Mouse (Mus musculus): ENCODE results near the gene Btf3l4. TPM values are rescaled to one million over a fixed set of nuclear protein-coding genes. Genes with fewer than 3 reads are reported as not detected.

Gene Btf3l4
- total RNA-seq (2021): 116 and 127 TPM in 2 replicates
- long read RNA-seq, experiment 1, transcript Btf3l4-203 (6 exons, 1,033 nt): minor isoform, 16 of 161 reads
- long read RNA-seq, experiment 1, transcript Btf3l4-204 (6 exons, 3,141 nt): major isoform, 127 of 161 reads
- long read RNA-seq, experiment 1, partial matches to known transcripts: 6 of 161 reads
- long read RNA-seq, experiment 1, other reads (novel, unspliced or antisense): 10 of 161 reads
- long read RNA-seq, experiment 2, transcript Btf3l4-203 (6 exons, 1,033 nt): minor isoform, 7 of 83 reads
- long read RNA-seq, experiment 2, transcript Btf3l4-204 (6 exons, 3,141 nt): major isoform, 66 of 83 reads
- long read RNA-seq, experiment 2, partial matches to known transcripts: 3 of 83 reads
- long read RNA-seq, experiment 2, other reads (novel, unspliced or antisense): 4 of 83 reads

DNA sequence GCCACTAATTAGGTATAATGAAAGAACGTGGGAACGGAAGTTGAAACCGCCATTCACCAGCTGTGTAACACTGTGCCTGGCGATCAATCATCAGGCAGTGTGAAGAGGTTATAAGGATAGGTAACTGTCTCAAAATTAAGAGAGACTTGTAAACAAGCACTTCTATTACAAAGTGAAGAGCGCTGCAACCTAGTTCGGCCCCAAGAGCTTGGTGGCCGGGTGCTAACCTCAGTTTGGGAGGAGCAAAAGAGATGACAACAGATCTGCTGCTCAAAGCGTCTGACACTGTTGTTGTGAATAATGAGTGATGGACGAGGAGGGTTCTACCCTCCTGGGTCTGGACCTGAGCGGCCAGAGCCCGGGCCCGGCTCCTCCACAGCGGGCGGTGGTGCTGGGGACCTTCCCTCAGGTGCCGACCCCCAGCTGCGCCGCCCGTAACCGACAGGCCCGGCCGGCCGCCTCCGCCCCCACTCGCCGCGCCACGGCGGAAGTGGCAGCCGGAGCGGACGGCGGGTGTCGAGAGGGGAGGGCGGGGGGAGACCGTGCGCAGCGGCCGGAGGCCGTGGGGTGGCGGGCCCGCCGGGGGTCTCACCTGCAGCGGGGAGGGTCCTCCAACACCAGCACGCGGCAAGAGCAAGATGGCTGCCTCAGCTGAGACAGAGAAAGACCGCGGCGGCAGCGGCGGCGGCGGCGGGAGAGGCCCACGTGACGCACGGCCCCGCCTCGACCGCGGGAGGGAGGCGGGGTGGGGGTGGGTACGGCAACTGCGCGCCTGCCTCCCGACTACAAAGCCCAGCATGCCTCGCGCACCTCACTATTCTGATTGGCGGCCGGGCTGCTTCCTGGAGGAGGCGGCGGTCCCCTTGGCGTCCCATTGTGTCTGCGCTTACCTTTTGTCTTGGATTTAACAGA, at the start of gene Btf3l4:
TSS of gene Btf3l4 (minus strand) at position 699 of the 912 bp plus-strand sequence.
- DNase-seq: peak; percentile 95

DNA sequence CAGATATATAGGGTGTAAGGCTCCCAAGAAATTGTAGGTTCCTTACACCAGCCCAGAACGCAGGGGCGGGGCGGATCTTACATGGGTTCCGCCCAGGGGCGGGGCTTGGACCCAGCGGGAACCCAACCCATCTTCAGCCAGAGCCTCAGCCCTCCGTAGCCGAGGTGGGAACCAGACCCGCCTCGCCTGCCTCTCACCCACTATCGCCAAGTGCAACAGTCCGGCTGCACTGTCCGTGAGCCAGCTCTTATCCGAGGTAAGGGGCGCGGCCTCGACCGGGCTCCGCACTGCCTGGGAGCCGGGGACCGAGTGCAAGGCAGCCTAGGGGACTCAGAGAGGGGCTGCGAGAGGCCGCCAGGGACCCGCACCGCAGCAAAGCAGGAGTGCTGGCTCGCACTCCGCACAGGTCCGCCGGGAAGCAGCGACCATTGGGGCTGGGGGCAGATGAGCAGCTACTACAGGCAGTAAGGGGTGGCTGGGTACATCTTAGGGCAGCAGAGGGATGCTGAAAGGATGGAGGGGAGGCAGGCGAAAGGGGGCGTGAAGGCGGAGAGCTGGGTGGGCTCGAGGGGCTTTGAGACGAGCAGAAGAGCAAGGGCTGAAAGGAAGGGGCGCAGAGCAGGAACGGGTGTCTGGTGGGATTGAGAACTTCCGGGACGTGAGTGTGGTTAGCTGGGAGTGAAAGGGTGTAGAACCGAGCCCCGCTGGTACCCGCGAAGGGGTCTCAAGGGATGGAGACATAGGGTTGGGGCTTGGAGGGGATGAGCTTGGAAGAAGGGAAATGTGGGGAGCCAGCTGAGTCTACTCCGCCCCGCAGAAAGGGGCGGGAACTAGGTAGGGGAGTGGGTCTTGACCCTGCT, 45.8 kb upstream of the Btf3l4 start, which contains the start of gene Rab3b:
TSS of gene Rab3b (plus strand) at position 101 of the 860 bp plus-strand sequence.
- peak; percentile 75 for DNase-seq

DNA sequence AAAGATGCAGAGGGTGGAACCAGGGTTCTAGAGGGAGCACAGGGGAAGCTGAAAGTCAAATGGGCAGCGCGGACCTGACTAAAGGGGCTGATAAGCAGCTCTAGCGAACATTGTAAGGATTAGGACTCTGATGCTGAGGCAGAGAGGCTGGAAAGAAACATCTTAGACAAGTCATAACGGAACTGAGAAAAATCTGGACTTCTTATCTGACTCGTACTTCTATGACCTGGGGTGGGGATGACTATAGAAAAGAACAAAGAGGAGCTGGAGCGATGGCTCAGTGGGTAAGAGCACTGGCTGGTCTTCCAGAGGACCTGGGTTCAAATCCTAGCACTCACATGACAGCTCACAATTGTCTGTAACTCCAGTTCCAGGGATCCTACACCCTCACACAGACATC, 44.5 kb upstream of the Btf3l4 start:
- no peak for DNase-seq

DNA sequence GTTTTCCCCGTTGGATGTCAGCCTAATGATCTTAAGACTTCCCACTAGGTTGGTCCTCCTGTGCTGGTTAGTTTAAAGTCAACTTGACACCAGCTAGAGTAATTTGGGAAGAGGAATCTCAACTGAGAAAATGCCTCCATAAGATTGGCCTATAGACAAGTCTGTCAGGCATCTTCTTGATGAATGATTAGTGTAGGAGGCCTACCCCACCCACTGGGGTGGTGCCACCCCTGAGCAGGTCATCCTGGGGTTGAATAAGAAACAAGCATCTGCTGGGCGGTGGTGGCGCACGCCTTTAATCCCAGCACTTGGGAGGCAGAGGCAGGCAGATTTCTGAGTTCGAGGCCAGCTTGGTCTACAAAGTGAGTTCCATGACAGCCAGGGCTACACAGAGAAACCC, 40.3 kb upstream of the Btf3l4 start:
- DNase-seq: no peak

DNA sequence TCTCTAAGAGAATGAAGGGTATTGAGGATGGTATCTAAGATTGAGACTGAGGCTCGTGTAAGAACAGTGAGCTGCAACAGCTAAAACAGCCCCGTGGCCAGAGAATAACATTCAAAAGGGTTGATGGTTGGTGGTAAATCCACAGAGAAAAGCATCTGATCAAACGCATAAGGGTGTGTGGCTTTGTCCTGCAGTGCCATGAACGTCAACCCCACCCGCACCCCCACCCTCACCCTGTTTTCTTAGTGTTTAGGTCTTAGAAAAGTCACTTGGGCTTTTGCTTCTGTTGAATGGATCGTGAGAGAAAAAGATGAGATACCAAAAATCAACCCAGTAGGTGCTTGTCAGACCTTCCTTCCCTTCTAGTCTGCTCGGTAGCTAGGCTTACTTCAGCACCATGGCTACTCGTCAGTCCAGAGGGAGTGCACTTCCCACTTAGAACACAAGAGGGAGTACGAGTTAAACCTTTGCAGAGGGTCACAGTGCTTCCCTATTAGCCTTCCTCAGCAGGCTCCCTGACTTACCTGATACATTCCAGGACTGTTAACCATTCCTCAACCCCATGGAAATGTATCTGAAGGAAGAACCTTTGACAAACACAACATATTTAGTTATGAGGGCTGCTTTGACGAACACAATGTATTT, 36.4 kb upstream of the Btf3l4 start:
- peak; percentile 89 for DNase-seq

DNA sequence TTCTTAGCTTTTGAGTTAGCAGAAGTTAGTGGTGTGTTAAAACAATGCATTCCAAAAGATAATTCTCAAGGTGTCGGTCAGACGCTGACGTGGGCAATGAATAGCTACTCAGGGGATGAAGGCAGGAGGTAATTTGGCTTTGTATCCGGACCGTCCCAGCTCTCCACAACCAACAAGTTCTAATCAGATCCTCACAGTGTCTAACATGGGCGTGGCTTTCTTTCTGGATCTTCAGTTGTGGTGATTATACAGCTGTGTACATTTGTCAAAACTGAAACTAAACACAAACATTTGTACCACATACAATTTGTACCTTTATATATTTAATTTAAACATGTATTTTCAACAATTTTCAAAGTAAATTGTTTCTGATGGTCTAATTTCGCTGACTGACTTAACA, 33.4 kb upstream of the Btf3l4 start:
- no peak for DNase-seq

DNA sequence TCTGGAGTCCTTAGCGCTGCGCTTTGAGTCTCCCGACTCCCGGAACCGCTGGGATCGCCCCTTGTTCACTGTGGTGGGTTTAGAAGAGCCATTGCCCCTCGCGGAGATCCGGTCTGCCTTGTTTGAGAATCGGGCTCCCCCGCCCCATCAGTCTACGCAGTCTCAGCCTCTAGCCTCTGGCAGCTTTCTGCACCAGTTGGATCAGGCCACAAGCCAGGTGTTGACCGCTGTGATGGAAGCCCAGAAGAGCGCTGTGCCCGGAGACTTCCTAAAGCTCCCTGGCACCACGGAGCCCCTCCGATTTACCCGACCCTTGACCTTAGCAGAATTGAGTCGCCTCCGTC, 15.1 kb upstream of the Btf3l4 start, which contains the start of gene A730015C16Rik:
TSS of gene A730015C16Rik (minus strand) at position 115 of the 344 bp plus-strand sequence.
- no peak for DNase-seq

DNA sequence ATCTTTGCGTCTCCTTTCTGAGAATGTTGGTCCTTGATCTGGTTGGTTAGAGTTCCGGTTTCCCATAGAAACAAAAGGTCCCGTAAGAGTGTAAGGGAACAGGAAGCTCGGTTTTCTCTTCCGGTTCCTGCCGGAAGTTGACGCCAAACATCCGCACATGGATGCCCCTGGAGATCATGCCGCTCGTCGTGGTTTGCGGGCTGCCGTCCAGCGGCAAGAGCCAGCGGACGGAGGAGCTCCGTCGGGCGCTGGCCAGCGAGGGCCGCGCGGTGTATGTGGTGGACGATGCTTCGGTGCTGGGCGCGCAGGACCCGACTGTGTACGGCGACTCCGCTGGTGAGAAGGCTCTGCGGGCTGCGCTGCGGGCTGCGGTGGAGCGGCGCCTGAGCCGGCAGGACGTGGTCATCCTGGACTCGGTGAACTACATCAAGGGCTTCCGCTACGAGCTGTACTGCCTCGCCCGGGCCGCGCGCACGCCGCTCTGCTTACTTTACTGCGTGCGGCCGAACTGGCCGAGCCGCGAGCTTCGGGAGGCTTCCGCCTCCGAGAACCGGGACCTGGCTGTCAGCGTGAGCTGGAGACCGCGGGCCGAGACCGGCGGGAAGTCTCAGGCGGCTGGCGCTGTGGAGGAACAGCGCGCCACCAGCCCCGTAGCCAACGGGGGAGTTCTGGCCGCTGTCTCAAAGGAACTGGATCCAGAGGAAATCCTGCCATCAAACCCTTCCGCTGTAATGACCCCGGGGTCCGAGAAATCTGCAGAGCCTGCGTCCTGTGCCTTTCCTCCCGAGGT, 14.5 kb upstream of the Btf3l4 start, which contains the start of gene Kti12:
TSS of gene Kti12 (plus strand) at position 71 of the 790 bp plus-strand sequence.
- DNase-seq: peak; percentile 89

DNA sequence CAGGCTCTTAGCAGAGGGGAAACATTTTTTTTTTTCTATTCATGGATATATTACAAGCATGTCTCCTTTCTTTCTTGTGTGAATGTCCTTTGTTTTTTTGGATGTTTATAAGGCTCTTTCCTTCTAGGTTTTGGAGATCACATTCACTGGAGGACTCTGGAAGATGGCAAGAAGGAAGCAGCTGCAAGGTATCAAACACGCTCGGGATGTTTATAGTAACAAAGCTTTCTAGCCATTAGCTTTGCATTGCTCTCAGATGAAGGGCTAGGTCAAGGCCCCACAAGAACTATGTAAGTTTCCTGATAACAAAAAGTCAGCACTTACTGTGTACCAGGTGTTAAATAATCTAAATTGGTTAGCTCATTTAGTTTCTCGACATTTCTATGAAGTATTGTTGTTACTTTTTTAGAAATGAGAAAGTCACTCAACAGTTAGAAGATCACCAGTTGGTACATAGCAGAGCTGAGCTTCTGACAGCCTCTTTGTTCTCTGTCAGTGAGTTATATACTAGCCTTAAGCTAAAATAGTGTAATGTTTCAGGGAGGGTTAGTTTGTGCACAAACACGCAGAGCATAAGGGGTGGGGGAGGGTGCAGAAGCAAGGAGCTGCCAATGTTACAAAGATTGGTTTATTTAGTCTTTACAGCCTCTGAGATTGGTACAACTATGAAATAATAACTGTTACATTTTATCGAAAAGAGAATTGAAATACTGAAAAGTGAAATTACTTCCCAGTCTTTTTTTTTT, 12.6 kb upstream of the Btf3l4 start:
- no peak for DNase-seq

DNA sequence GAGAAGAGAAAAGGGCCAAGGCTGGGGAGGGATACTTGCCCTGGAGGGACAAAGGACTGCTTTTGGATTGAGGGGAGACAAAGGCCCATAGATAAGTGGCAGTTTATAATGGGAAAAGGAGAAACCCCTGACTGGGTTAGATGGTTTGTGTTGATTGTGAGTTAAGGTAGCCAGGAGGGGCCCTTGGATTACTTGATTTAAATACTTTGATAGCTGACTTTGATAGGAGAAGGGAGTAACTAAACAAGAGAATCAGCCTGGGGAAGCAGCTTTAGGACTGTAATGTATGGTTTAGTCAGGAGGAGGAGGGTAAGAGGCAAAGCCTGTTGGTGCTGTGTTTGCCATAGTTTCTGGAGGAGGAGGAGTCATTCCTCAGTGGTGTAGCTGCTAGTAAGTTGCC, 9.9 kb upstream of the Btf3l4 start:
- no peak for DNase-seq

DNA sequence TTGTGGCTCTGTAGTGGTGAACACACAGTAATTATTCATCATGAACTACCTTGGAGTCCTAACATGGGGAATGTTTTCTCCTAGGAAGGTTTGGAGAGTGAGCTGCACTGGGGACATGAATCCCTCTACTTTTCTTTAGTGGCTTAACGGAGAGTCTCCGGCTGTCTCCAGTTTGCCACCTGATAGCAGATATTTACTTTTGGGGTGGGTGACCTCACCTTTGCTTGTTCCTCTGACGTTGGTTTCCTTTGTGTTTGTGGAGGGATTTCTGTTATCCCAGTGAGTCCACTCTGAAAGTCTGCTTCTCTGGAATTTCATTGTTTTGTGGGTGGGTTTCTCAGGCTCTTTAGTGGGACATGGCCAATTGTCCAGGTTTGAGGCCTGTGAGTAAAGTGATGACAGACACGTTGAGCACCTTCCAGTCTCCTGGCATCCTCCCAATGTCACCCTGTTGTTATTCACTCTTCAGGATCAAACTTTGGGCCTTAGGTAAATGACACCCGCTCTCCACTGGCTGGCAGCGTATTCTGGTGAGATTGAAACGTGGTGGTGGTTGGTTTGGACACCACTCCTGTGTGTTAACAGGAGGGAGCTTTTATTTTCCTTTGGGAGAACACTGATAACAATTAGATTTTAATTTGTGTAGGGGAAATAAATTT, 8.6 kb upstream of the Btf3l4 start:
- DNase-seq: no peak

DNA sequence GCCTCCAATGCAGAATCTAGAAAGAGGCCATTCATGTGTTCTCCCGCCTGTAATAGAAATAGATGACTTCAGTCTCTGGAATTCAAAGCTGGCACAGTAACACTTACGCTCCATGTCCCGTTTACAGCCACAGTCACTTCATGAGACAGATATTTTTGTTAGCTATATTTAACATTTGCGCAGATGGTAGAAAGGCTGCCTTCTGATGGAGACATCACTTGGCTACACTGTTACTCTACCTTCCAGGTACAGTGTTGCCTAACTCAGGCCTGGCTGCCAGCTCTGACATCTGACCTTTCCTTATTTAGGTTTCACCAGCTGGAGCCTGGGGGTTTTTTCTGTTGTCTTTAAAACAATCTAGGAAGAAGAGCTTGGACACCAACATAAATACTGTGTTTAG, 4.6 kb upstream of the Btf3l4 start:
- no peak for DNase-seq

DNA sequence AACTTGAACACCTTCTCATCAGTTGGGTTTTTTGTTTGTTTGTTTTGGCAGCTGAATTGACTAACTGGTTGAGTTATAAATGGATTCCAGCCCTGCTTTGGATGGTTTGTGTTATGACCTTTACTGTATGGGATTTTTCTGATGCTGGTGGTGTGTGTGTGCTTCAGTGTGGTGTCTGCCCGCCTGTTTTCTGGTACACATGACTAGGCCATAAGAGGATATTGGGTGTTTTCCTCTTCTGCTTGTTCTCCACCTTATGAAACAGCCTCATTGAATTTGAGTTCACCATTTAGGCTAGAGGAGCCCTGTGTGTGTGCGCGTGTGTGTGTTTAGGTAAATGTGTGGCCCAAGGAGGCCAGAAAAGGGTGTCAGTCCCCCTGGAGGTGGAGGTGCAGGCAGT, 2.1 kb upstream of the Btf3l4 start:
- no peak for DNase-seq

DNA sequence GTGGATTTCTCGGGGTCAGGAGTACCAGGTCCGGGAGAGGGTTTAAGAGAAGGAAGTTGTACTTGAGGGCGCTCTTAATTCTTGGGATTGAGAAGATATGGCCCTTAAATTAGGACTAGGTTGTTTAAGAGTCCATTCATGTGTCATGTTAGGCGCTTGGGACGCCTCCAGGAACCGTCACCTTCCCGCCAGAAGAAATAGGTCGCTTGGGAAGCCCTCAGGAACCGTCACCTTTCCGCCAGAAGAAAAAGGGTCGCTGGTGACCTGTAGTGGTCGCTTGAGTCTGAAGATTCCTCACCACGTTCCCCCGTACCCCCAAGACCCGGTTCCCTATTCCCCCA, 1.5 kb upstream of the Btf3l4 start:
- DNase-seq: peak; percentile 40

DNA sequence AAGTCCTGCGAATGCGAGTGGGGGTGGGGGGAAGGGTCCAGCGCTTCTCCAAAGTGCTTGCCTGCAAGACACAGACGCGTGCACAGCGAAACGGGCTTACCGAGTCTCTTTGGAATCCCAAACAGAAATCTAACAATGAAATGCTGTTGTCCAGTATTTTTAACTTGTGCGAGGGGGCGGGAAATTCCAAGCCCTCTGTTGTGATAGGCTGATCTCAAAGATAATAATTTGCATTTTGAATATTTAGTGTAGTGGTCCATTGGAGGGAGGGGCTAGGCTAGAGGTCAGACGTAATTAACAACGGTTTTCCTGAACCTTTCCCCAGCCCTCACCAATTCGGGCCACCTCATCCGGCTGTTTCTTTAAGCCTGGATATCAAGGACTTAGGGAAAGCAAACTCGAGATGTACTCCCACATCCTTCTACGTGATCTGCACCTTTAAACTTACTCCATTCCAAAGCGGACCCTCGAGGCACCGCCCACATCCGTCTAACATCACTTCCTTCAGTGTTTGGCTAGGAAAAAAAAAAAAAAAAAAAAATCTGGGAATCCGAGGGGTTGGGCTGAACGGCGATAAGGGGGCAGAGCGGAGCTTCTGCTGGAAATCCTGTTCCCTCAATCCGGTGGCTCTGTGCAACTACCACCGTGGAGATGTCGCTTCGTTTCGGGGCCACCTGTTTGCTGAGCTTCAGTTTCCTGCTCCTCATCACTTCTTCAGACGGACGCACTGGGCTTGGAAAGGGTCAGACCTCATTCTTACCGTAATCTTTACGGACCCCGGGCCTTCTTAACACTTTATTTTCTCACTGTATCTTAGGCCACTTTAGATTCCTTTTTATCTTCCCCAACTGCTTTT, 929 bp upstream of the Btf3l4 start, which contains the start of gene Txndc12:
TSS of gene Txndc12 (plus strand) at position 487 of the 856 bp plus-strand sequence.
- DNase-seq: peak; percentile 88

DNA sequence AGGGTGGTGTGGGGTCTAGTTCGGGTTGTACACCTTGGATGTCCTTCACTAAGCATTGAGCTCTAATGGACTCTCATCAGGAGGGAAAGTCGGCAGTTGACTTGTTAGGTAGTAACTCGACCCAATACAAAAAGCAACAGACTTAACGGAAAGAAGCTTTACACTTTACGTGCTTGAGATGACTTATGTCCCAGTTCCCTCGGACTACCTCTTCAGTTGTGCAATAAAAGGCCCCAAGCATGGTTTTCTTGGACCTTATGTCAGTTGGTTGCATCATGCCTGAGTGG, 357 bp upstream of the Btf3l4 start:
- no peak for DNase-seq

DNA sequence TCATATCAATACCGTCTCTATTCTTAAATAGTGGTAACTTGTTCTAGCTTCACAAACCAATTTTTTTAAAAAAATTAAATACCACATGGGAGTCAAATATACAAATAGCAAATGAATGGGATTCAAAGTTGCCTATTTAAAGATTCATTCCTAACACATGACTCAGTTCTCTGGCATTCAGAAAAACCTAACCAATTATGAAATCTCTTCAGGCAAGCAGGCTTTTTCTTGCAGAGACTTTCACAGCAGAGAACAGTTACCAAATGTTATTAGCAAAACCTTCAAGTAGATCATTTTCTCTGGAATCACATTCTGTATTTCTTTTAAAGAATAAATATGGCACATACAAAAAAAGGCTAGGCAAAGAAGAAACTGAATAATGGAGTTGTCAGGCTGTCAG, 2.7 kb downstream of the Btf3l4 start:
- no peak for DNase-seq

DNA sequence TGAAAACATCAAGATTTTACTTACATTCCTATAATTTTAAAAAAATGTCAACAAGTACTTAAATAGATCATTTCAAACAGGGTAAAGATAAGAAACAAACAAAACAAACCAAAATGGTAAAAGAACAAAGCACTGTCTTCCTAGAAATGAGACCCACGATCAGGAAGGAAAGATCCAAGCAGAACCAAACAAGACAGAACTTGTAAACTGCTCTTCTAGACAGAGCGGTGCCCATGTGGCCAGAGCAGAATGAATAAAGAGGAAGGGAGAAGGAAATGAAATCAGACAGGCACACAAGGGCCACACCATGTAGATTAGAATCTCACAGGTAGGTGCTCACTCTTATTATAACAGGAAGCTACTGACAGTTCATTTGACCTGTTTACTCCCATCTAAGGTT, 6.8 kb downstream of the Btf3l4 start:
- DNase-seq: no peak

DNA sequence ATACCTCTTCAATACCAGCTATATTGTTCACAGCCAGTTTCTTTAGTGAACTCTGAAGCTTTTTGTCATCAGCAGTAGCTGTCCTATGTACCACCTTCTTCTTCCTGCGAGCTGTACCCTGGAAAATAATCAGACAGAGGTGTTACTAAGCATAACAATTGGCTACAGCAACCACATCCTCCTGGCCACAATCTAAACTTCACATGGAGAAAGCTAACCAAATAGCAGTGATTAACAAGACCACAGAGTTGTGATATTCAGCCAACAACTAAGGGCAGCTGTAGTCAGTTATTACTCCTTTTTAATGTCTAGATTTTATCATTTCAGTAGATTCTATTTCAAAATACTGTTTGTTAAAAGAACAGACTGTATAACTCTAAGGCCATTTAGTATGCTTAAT, 7.3 kb downstream of the Btf3l4 start:
- no peak for DNase-seq
